In the genomic region with DNA sequence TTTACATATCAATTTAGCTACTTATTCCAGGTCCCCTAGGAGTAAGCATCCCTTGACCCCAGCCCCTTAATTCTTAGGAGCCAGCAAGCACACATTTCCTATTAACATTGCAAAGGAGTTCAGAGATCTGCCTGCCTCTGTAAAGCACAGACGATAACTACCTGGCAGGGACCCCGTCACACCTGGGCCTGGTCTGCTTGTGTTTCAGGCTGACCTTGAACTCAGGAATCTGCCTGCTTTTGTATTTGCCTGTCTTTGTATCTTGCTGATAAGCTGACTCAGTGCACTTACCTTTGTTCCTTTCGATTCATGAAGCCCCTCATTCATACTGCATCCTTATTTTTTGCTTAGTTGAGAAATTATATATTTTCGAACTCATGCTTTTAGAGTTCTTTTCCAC, we compare ENCODE assay signal across 28 mouse cellular contexts. TPM values are rescaled to one million over a fixed set of nuclear protein-coding genes. Genes with fewer than 3 reads are reported as not detected.
"Had no signal": no experiment of that assay in that cellular context is flagged by ENCODE, and none has a peak within 500 bp of the region (broad histone marks: within the 10 kb centered on the region; RNA-seq: fewer than 3 reads in every experiment).

No protein-coding gene starts in this region.

- H3K4me1 ChIP-seq: lung, embryonic 15.5 days; midbrain, embryonic 13.5 days; midbrain, embryonic 15.5 days; neural tube, embryonic 12.5 days had no signal

- H3K36me3 ChIP-seq: midbrain, embryonic 15.5 days had no signal

- H3K27me3 ChIP-seq: lung, embryonic 15.5 days; midbrain, embryonic 13.5 days; midbrain, embryonic 15.5 days; neural tube, embryonic 12.5 days had no signal

- H3K27ac ChIP-seq: lung, embryonic 15.5 days; macrophage; midbrain, embryonic 13.5 days; midbrain, embryonic 15.5 days; neural tube, embryonic 12.5 days had no signal

- H3K9ac ChIP-seq: liver, postnatal 0 days; lung, embryonic 15.5 days; midbrain, embryonic 13.5 days; midbrain, embryonic 15.5 days; neural tube, embryonic 12.5 days had no signal

- H3K4me3 ChIP-seq: lung, embryonic 15.5 days; megakaryocyte, embryonic 14.5 days; midbrain, embryonic 13.5 days; midbrain, embryonic 15.5 days; neural tube, embryonic 12.5 days had no signal

- H3K9me3 ChIP-seq: lung, embryonic 15.5 days; midbrain, embryonic 13.5 days; midbrain, embryonic 15.5 days; neural tube, embryonic 12.5 days had no signal

- DNase-seq: liver, postnatal 0 days; lung, adult 2 months; lung, postnatal 14 days; lung, postnatal 36 days; right cerebral cortex, postnatal 25 days; right cerebral cortex, postnatal 4 days; spleen, adult 18-20 months; thymus, adult 18-20 months; thymus, postnatal 25 days; thymus, postnatal 4 days had no signal

RNA-seq across cellular contexts. Expression of a gene that starts 34.9 kb away (rescaled TPM):
- total RNA-seq: megakaryocyte progenitor cell, adult 5-6 weeks; midbrain, postnatal 0 days; monocyte, adult 5-6 weeks; neutrophil, adult 5-6 weeks had no signal
- polyA plus RNA-seq: lung, adult 2 months; lung, embryonic 15.5 days; lung, postnatal 0 days; macrophage; midbrain, embryonic 11.5 days; midbrain, embryonic 13.5 days; midbrain, embryonic 15.5 days; midbrain, postnatal 0 days; neural tube, embryonic 12.5 days; neural tube, embryonic 14.5 days; small intestine, adult 2 months; stomach, embryonic 14.5 days; stomach, embryonic 16.5 days; thymus, postnatal 0 days; urinary bladder, adult 2 months had no signal
